Mouse (Mus musculus): ENCODE results near the gene Ccdc185.

DNA sequence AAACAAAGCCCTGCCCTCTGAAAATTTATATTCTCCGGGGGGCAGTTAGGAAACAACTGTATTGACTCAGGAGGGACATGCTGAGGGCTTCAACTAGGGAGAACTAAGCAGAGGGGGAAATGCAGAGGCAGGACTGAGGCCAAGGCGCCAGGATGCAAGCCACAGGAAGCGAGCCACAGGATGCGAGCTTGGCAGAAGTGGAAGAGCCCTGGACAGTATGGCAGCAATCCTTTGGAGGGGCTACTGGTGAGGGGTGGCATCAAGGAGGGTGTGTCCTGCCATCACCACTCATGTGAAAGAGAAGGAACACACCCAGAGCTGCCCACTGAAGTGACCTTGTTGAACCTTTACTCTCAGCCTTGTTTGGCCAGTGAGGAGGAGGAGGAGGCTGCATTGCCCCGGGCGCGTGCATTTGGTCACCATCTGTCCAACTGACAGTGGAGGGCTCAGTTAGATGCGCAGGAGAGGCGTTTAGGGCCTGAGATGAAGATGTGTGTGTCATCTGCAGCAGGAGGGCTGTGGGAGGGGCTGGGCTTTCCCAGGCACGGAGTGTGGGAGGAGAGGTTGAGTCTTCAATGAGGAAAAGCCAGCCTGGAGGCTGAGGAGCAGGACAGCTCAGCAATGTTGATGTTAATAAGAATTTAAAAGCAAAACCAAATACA is 27.9 kb upstream of the Ccdc185 start:
- no peak for TF ChIP-seq CTCF (IDR thresholded peaks at IDR 0.05; ENCODE audit: low read depth, low read length)
- TF ChIP-seq POLR2A (IDR thresholded peaks at IDR 0.05; ENCODE audit: extremely low read depth, insufficient read depth, low read length) = no peak

All from liver, adult 2 months (tissue).